Mouse (Mus musculus) hindbrain, embryonic 15.5 days (tissue): ENCODE measurements around the gene Hmg20b. TPM values are rescaled to one million over a fixed set of nuclear protein-coding genes. Genes with fewer than 3 reads are reported as not detected.

Experiments
- ATAC-seq: fragments of 200-750 bp; cut with Nextera tagmentation; 2 replicates; pipeline ENCODE4 v1.8.0; 2017; ENCODE audit warnings: low read depth, moderate number of reproducible peaks, moderate TSS enrichment; ENCODE audit not compliant: low FRiP score
- H3K27ac ChIP-seq: fragments of 300-500 bp; sonication (generic); replicated peaks from 2 replicates; pipeline ENCODE4 v1.5.1; 2015; ENCODE audit warnings: mild to moderate bottlenecking, inconsistent platforms
- H3K27me3 ChIP-seq: fragments of 300-500 bp; sonication (generic); 2 replicates; pipeline ENCODE4 v1.6.1; 2015; ENCODE audit warnings: control low read depth, inconsistent platforms
- H3K36me3 ChIP-seq: fragments of 300-500 bp; sonication (generic); 2 replicates; pipeline ENCODE4 v1.6.1; 2015; ENCODE audit warnings: control low read depth, inconsistent platforms
- H3K4me1 ChIP-seq: fragments of 300-500 bp; sonication (generic); replicated peaks from 2 replicates; pipeline ENCODE4 v1.6.1; 2015; ENCODE audit warnings: control low read depth, inconsistent platforms
- H3K4me2 ChIP-seq: fragments of 300-500 bp; sonication (generic); 2 replicates; pipeline ENCODE4 v1.6.1; 2015; ENCODE audit warnings: moderate library complexity, mild to moderate bottlenecking, inconsistent platforms
- H3K4me3 ChIP-seq: fragments of 300-500 bp; sonication (generic); 2 replicates; pipeline ENCODE4 v1.5.1; 2015; ENCODE audit warnings: mild to moderate bottlenecking, inconsistent platforms
- H3K9ac ChIP-seq: fragments of 300-500 bp; sonication (generic); 2 replicates; pipeline ENCODE4 v1.6.1; 2015; ENCODE audit warnings: inconsistent platforms
- H3K9me3 ChIP-seq: fragments of 300-500 bp; sonication (generic); 2 replicates; pipeline ENCODE4 v1.6.1; 2016; ENCODE audit warnings: control low read depth, inconsistent platforms
- WGBS: fragments of 180-500 bp; shearing (Covaris S2); methylation state at CpG from one replicate; pipeline ENCODE4 v1.1.7; 2015; 5-methylcytosine and 5-hydroxymethylcytosine counted together
- polyA plus RNA-seq: library from polyadenylated mRNA; unstranded; fragments of >200 nt; fragmentation: Nextera tagmentation; extraction: Ambion mirVana; gene quantifications from 2 replicates; pipeline ENCODE4 v1.2.1, GENCODE M21; 2015

Gene Hmg20b
- polyA plus RNA-seq, 1 experiment from 2014 or later = 39.9 TPM

- H3K9ac ChIP-seq = no peak overlapping the region
- 0 out of 2 replicates have a peak overlapping the region, but pooled peaks have one; percentile 4 for H3K4me2 ChIP-seq
- WGBS = 62% methylated on average over 4 of the region's 4 CpGs
- ATAC-seq = no peak
- H3K27me3 ChIP-seq = peaks cover 18% of the 10 kb centered on the region
- no peaks in the 10 kb centered on the region for H3K9me3 ChIP-seq
- no peak overlapping the region for H3K27ac ChIP-seq
- H3K4me3 ChIP-seq = no peak overlapping the region
- H3K4me1 ChIP-seq = no peaks in the 10 kb centered on the region
- peaks cover 20% of the 10 kb centered on the region for H3K36me3 ChIP-seq
These were observed 20.3 kb downstream of the Hmg20b start for GRCm38 (mm10) chr10:81330007-81330406.

GRCm38 (mm10) chr10:81329194-81329975 lies 20.9 kb downstream of the Hmg20b start:
- ATAC-seq = no peak
- Histone ChIP-seq H3K9ac (no peak overlapping the region), H3K9me3 (no peaks in the 10 kb centered on the region), H3K27ac (no peak overlapping the region; the same call in 1 of the 2 replicates), H3K27me3 (peaks cover 18% of the 10 kb centered on the region), H3K4me1 (no peaks in the 10 kb centered on the region), H3K4me2 (0 out of 2 replicates have a peak overlapping the region, but pooled peaks have one; percentile 4), H3K36me3 (peaks cover 26% of the 10 kb centered on the region), H3K4me3 (no peak overlapping the region)
- 69% methylated on average over 10 of the region's 10 CpGs for WGBS

DNA sequence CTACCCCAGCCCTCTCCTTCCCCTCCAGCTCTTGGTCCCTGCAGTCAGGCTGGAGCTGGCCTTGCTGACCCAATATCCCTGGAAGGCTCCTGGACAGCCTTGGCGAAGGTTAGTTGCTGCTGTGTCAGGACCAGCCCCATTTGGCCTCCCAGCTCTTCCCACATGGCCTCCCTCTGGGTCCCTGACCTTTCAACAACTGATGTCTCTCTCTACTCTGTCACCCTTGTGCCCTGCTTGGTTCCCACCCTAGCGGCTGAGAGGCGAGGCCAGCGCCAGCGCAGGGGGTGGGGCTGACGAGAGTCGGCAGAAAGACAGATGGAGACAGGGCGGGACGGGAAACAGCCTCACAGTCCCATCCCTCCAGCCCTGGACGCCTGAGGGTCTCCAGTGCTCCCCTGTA lies 21.9 kb downstream of the Hmg20b start, which contains the start of gene Tbxa2r:
Tbxa2r (plus strand) TSS at position 346 of the 400 bp plus-strand sequence.
- no peak within 1 kb of the TSS for H3K9ac ChIP-seq
- H3K4me1 ChIP-seq = no peaks in the 10 kb centered on the region
- no peak for ATAC-seq
- peaks cover 36% of the 10 kb centered on the region for H3K36me3 ChIP-seq
- H3K27ac ChIP-seq = no peak within 1 kb of the TSS; the same call in 1 of the 2 replicates
- H3K27me3 ChIP-seq = peaks cover 16% of the 10 kb centered on the region
- no peaks in the 10 kb centered on the region for H3K9me3 ChIP-seq
- WGBS = 11% methylated on average over 10 of the region's 10 CpGs
- H3K4me3 ChIP-seq = no peak within 1 kb of the TSS
- 0 out of 2 replicates have a peak within 1 kb of the TSS, but pooled peaks have one; percentile 4 for H3K4me2 ChIP-seq

GRCm38 (mm10) chr10:81327959-81328358 lies 22.3 kb downstream of the Hmg20b start:
- Histone ChIP-seq H3K4me2 (no peak overlapping the region), H3K9me3 (no peaks in the 10 kb centered on the region), H3K9ac (no peak overlapping the region), H3K4me3 (no peak overlapping the region), H3K36me3 (peaks cover 40% of the 10 kb centered on the region), H3K4me1 (no peaks in the 10 kb centered on the region), H3K27ac (no peak overlapping the region), H3K27me3 (peaks cover 12% of the 10 kb centered on the region)
- WGBS = 36% methylated on average over 2 of the region's 2 CpGs
- no peak for ATAC-seq

DNA sequence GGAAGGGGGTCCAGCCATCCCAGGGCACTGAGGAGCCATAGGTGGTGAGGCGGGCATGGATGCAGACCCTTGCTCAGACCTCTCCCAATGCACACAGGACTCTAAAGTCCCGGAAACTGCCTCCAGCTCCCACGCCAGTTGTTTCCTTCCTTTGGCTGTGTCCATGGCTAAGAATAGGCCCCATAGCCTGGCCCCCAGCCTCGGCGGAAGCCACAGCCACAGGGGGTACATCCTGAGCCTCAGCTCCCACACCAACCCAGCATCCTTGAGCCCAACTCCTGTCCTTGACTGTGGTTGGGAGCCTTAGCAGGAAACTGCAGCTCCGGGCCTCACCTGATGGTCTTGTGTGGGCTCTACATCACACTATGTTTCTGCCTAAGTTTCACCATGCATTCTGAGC lies 23.4 kb downstream of the Hmg20b start:
- 0 out of 2 replicates have a peak, but pooled peaks cover 3% of the 10 kb centered on the region for H3K27me3 ChIP-seq
- H3K27ac ChIP-seq = 0 out of 2 replicates have a peak overlapping the region, but pooled peaks have one; percentile 8
- H3K9ac ChIP-seq = no peak overlapping the region
- H3K9me3 ChIP-seq = no peaks in the 10 kb centered on the region
- H3K4me1 ChIP-seq = peaks cover 7% of the 10 kb centered on the region
- peaks cover 46% of the 10 kb centered on the region for H3K36me3 ChIP-seq
- 77% methylated on average over 6 of the region's 6 CpGs for WGBS
- H3K4me2 ChIP-seq = no peak overlapping the region
- no peak for ATAC-seq
- no peak overlapping the region for H3K4me3 ChIP-seq

- Histone ChIP-seq H3K4me1 (peaks cover 11% of the 10 kb centered on the region), H3K36me3 (peaks cover 46% of the 10 kb centered on the region), H3K27ac (no peak overlapping the region), H3K4me2 (no peak overlapping the region), H3K27me3 (no peaks in the 10 kb centered on the region), H3K4me3 (no peak overlapping the region), H3K9ac (no peak overlapping the region), H3K9me3 (no peaks in the 10 kb centered on the region)
- 95% methylated on average over 18 of the region's 18 CpGs for WGBS
- ATAC-seq = no peak
These were observed 24.5 kb downstream of the Hmg20b start for GRCm38 (mm10) chr10:81325781-81326180.

DNA sequence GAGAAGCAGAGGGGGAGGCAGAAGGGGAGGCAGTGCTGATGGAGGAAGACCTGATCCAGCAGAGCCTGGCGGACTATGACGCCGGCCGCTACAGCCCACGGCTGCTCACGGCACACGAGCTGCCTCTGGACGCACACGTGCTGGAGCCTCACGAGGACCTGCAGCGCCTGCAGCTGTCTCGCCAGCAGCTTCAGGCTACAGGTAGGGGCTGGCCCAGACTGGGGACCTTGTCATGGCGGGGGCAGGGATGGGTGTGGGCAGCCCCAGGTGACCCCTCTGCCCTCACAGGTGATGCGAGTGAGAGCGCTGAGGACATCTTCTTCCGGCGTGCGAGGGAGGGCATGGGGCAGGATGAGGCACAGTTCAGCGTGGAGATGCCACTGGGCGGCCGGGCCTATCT lies 25.1 kb downstream of the Hmg20b start:
- 97% methylated on average over 21 of the region's 21 CpGs for WGBS

DNA sequence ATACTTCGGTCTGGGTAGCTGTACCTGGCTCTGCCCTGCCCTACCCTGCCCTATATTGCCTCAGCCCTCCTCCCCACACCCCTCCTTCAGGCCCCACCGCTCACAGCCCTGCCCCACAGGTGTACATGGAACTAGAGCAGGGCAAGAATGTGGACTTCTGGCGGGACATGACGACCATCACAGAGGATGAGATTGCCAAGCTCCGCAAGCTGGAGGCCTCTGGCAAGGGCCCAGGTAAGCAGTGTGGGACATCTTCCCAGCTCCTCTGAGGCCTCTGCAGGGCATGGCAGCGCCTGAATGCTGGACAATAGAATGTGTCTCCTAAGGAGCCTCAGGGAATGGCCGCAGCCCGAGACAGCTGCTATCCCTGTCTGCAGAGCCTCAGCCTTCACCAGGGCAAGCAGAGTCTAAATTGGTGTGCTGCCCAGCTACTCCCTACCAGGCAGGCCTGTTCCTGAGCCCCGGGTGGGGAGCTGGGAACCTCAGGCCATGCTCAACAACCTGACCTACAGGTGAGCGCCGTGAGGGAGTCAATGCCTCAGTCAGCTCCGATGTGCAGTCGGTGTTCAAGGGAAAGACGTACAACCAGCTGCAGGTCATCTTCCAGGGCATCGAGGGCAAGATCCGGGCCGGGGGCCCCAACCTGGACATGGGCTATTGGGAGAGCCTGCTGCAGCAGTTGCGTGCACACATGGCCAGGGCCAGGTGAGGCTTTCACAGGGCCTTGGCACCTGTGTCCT lies 26.3 kb downstream of the Hmg20b start:
- WGBS = 96% methylated on average over 18 of the region's 18 CpGs
- Histone ChIP-seq H3K9ac (no peak overlapping the region), H3K4me1 (peaks cover 22% of the 10 kb centered on the region), H3K36me3 (peaks cover 46% of the 10 kb centered on the region), H3K4me3 (no peak overlapping the region), H3K4me2 (no peak overlapping the region), H3K27ac (no peak overlapping the region), H3K27me3 (no peaks in the 10 kb centered on the region), H3K9me3 (no peaks in the 10 kb centered on the region)
- ATAC-seq = no peak

More for the DNA sequence above, 25.1 kb downstream of the Hmg20b start:
- no peak overlapping the region for H3K4me2 ChIP-seq
- H3K27ac ChIP-seq = no peak overlapping the region
- H3K4me3 ChIP-seq = no peak overlapping the region
- H3K27me3 ChIP-seq = no peaks in the 10 kb centered on the region
- H3K9ac ChIP-seq = no peak overlapping the region
- peaks cover 11% of the 10 kb centered on the region for H3K4me1 ChIP-seq
- no peak for ATAC-seq
- no peaks in the 10 kb centered on the region for H3K9me3 ChIP-seq
- peaks cover 46% of the 10 kb centered on the region for H3K36me3 ChIP-seq

GRCm38 (mm10) chr10:81323141-81323775 lies 27.0 kb downstream of the Hmg20b start:
- ATAC-seq = no peak
- H3K36me3 ChIP-seq = peaks cover 50% of the 10 kb centered on the region
- H3K4me2 ChIP-seq = no peak overlapping the region
- H3K4me3 ChIP-seq = no peak overlapping the region
- no peaks in the 10 kb centered on the region for H3K9me3 ChIP-seq
- WGBS = 94% methylated on average over 23 of the region's 23 CpGs
- peaks cover 25% of the 10 kb centered on the region for H3K4me1 ChIP-seq
- no peaks in the 10 kb centered on the region for H3K27me3 ChIP-seq
- H3K9ac ChIP-seq = no peak overlapping the region
- no peak overlapping the region for H3K27ac ChIP-seq

GRCm38 (mm10) chr10:81322444-81322843 lies 27.8 kb downstream of the Hmg20b start:
- no peak overlapping the region for H3K9ac ChIP-seq
- peaks cover 58% of the 10 kb centered on the region for H3K36me3 ChIP-seq
- H3K4me3 ChIP-seq = peak overlapping the region; percentile 83; the same call in 1 of the 2 replicates
- no peaks in the 10 kb centered on the region for H3K27me3 ChIP-seq
- H3K9me3 ChIP-seq = no peaks in the 10 kb centered on the region
- 91% methylated on average over 27 of the region's 27 CpGs for WGBS
- H3K27ac ChIP-seq = no peak overlapping the region
- peaks cover 25% of the 10 kb centered on the region for H3K4me1 ChIP-seq
- no peak for ATAC-seq
- H3K4me2 ChIP-seq = no peak overlapping the region

DNA sequence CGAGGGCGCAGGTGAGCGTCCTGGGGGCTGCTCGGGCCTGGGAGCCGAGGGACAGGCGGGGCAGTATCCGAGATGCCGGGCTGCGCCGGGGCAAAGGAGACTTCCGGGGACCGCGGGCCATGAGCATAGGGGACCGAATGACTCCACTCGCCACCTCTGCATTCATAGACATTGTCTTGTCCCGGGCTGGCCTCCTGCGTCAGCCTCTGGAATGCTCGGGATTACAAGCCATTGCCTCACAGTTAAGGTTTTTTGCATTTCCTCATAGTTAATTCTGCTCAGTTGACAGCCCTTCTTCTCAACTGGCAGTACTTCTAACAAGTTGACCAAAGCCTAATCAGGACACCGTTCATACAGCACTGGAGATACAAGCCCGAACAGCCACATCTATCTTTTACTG lies 28.8 kb downstream of the Hmg20b start:
- H3K4me1 ChIP-seq = peaks cover 25% of the 10 kb centered on the region
- WGBS = 3% methylated on average over 20 of the region's 20 CpGs
- no peaks in the 10 kb centered on the region for H3K27me3 ChIP-seq
- ATAC-seq = no peak
- peak overlapping the region; percentile 74 for H3K4me2 ChIP-seq
- H3K9ac ChIP-seq = peak overlapping the region; percentile 79
- peak overlapping the region; percentile 83 for H3K4me3 ChIP-seq
- H3K9me3 ChIP-seq = no peaks in the 10 kb centered on the region
- H3K36me3 ChIP-seq = peaks cover 53% of the 10 kb centered on the region
- H3K27ac ChIP-seq = peak overlapping the region; percentile 93
